Mouse (Mus musculus): Measurements from ENCODE around the gene Erp29.
A peak's percentile ranks its signal among the peaks of the same experiment; 100 is the strongest.

The Erp29 gene

DNA sequence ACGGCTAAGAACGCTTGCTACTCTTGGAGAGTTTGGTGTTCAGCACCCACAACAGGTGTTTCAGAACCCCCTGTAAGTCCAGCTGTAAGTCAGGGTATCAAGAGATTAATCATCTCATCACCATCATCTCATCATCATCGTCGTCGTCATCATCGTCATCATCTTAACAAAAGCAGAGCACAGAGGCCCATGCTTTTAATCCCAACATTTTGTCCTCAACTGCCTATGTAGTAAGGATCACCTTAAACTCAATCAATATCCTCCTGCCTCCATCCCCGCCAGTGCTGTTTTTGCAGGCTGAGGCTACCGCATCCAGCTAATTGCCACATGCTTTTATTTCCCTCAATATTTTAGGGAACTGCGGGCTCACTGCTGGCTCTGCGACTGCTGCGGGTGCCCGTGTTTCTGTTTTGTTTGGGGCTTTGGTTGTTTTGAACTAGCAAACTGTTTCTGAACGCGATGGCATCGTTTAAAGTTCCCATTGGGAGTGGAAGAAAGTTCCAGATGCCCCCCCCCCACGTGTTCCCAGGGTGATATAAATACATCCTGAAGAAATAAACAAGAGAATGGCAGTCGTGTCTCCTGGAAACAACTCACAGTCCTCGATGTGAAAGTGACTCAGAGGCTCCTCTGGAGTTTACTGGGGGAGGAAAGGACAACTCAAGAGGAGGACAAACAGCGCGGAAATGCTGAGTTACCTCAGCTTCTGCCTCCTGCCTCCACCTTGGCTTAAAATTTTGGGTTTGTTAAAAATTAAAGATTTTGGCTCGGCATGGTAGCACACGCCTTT is 66.0 kb downstream of the Erp29 start:
- DNase-seq: no peak

- DNase-seq: peak; percentile 98
Observed at GRCm38 (mm10) chr5:121385461-121386119, 66.7 kb downstream of the Erp29 start, which contains the start of gene Trafd1. Gene Trafd1, minus strand, starts transcription at chr5:121385632.

- DNase-seq: no peak
Observed at GRCm38 (mm10) chr5:121384757-121385460, 67.4 kb downstream of the Erp29 start.

DNA sequence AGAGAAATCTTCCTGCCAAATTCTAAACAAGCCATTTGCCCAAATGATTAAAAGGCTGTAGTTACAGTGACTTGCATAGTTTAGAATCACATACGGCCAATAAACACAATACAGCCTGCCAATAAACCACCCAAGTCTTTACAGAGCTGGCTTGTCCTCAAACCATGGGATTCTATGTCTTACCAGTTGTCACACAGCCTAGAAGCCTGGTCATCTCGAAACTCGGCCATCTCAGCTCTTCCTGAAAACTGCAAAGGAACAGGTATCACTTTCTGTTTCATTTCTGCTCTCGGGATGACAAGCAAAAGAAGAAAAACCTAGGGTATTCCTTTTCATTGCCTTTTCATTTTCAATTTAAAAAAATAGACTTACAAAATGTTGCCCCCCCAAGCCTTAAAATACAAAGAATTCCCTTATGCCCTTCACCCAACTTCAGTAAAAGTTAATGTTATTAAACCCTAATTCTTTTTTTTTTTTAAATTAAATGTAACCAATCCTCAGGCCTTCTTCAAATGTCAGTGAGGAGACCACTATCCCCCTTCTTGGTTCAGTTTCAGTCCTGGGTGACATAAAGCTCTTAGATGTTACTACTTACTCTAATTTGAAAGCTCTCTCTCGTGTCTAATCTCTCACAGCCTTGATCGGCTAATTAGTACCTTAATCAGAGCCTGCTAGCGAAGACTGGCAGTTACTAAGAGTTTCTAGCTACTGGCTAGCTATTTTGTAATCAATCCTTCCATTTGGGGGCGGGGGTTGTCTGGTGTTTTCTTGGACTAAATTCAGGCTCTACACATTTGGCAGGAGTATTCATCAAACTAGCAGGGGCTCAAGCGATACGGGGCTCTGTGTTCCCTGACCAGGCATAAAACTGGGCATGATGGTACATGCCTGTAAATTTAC is 68.2 kb downstream of the Erp29 start:
- no peak for DNase-seq

GRCm38 (mm10) chr5:121380692-121381091 is 71.6 kb downstream of the Erp29 start:
- DNase-seq: no peak

DNA sequence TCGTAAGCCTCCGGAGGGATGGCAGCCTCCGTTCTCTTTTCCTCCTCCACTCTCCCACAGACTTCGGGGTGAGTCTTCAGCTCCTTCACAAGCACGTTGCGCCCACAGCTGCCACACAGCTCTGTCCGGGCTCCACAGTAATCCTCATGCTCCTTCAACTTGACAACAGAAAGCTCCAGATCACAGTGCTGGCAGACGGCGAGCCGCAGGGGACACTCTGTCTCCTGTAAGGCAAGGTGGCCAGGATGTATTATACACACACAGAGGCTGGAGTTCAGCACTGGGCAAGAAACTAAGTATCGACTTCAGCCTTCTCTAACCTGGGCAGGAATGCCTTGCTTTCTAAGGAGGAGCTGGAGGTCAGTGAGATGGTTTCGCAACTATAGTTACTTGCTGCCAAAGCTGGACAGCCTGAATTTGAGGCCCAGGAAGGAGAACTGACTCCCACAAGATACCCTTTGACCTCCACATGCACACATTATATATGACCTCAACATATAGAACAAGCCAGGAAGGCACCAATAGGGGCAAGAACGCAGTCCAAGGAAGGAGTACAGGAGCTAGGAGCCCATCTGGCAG is 73.5 kb downstream of the Erp29 start:
- no peak for DNase-seq
